Mouse (Mus musculus): ENCODE data around the gene Ndufb4.
"Not testable (repeated sequence)": the region's sequence is repeated elsewhere in the genome, so short reads cannot be mapped to it uniquely, and the experiment has no call there.

Ndufb4 gene

DNA sequence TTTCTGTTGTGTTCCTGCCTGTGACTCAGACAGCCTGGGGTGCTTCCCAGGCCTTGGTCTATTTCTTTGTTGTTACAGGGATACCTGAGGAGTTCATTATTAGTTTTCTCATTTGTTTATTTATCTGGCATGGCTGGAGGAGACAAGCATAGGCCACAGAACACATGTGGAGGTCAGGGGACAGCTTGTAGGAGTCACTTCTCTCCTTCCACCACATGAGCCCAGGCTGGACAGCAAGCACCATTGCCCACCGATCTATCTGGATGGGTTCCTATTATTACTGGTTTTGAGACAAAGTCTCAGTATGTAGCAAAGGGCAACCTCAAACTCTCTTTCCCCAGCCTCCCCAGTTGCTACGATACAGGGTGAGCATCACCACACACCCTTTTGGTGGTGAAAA is 26.0 kb upstream of the Ndufb4 start:
- DNase-seq (ENCODE audit: low read depth, low spot score) = no peak

DNA sequence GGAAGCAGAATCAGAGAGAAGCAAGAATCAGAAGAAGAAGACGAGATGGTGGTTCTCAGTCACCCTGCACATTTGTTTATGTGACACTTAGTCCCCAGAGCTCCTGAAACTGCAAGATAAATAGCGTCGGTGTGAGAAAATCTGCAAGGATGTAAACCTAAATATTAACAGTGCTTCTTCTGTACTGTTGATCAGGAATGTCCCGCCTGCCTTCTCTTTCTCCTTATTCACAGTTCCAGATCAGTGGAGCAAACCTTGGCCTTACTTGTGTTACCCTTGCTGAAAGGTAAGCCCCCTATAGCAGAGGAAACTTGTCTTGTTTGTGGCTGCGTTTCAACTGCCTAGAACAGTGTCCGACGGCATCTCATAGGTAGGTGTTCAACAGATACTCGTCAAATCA is 23.3 kb upstream of the Ndufb4 start:
- no peak for DNase-seq (ENCODE audit: low read depth, low spot score)

DNA sequence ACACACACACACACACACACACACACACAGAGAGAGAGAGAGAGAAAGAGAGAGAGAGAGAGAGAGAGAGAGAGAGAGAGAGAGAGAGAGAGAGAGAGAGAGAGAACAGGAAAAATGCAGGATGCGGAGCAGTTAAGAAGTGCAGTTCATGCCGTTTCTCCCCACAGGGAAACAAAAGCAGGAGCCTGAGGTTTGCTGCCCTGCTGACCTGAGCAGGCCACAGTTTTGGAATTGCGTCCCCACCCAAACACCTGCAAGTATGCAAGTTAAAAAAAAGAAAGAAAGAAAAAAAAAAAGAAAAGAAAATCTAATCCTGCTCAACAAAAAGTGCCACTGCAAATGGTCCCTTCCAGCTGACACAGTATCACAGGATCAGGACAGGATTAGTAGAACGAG is 22.4 kb upstream of the Ndufb4 start:
- DNase-seq (ENCODE audit: low read depth, low spot score) = no peak

DNA sequence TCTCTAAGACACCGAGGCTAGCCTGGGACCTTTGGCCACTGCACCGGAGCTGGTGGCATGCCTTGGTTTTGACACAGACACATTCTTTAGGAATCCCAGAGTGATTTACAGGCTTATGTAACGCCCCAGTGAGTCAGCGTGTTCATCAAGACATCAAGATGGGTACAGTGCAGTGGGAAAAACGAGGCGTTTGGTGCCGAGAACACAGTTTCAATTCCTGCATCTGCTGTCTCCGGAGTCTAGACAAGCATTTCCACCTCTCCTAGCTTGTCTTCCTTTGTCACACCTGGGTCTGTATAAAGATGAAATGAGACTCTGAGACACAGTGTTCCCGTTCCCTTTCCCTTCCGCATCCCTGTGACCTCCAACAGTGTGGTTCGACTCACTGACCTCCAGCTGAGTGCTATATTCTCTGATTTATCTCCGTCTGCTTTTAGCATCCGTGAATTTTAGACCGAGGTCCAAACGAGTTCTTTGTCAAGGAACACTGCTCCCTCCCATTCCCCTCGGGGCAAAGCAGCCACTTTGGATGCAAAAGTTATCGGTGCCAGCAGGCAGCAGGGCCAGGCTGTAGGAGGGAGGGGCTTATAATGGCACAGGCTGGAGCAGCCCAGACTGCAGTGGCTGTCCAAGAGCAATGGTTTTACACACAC is 21.9 kb upstream of the Ndufb4 start:
- DNase-seq (ENCODE audit: low read depth, low spot score) = no peak

DNA sequence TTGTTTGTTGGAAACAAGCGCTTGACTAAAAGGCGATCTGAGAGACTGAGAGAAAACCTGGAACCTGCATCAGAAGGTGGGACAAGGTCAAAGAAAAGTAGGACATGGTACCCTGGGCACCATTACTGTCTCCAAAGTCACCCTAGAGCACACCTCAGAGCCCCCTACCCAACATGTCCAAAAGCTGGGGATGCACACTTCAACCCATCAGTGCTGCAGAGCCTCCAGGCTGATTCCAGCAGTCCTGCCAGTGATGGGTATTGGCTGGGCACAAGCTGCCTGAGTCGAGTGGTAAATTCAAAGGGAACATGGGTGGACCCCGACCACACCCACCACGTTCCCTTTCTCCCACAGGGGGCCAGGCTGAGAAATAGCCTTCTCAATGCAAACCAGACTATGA is 21.1 kb upstream of the Ndufb4 start:
- DNase-seq (ENCODE audit: low read depth, low spot score) = no peak

DNA sequence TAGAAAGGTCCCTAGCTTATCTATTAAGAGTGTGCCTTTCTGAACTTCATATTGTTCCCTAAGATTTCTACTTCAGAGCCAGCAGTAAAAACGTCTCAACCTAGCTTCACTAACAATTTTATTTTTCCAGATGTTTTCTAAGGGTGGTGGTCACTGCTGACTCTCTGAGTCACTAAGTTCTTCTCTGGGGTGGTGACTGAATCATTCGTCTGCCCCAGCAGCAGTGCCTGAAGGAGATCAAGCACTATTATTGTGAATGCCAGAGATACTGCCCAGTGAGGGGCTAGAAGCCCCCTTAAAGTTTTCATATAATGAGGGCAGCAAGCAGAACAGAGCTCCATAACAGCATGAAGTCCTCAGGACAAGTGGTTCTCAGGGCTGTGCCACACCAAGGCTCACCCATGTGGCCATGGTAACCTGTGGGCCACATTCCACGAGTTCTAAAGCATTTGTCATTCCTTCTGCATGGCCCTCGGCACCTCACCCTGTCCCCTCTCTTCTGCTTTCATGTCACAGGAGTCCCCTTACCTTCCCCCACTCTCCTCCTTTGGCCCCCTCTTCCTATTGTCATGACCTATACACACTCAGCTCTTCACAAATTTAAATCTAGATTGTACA is 16.5 kb upstream of the Ndufb4 start:
- no peak for DNase-seq (ENCODE audit: low read depth, low spot score)

DNA sequence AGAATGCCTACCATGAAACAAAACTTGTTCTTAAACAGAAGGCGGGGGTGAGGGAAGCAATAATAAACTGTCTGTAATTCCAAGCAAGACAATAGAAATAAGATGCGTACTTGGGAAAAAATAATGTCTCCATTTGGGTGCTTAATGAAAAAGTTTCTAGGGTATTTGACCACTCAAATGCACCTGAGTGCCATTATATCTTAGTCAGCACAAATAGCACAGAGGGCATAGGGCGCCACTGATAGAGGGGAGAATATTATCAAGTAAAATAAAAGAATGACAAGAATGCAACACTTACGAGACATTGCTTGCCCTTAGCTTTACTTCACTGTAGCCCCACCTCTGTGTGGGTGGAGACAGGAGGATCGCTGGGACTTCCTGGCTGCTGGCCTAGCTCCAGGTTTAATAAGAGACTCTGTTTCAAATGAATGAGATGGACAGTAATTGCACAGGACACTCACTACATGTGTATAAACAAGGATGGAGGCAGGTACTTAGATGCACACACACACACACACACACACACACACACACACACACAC is 11.2 kb upstream of the Ndufb4 start:
- DNase-seq (ENCODE audit: low read depth, low spot score) = no peak

DNA sequence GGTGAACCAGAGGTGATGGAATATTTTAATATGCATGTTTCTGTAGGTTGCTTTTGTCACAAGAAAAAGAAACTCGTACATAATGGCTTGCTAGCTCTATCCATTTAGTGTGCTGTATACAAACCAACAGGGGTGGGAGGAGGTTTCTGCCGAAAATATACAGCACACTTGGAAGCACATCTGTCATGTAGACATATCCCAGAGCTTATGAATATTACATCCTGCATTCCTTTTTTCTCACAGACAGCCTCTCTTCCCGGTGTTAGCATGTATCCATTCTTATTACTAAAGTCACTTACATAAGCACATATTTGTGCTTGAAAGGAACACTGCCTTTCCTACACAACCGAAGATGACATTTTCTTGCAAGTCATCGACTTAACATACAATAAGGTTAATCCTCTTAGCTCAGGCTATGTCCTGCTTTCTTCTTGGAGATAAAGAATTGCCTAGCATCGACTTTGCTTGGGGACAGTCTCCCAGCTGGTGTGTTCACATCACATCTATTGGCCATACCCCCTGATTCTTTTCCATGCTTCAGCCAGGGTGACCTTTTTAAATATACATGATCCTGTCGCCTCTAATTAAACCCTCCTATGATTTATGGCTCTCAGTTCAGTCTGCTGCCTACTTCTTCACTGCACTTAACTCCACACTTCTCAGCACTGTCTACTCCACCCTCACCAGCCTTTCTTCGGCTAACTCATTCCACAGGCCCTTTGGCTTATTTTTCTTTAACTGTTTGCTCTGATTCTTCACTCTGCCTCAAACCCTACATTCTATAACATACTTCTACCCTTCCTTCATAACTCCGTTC is 9.6 kb upstream of the Ndufb4 start:
- no peak for DNase-seq (ENCODE audit: low read depth, low spot score)

DNA sequence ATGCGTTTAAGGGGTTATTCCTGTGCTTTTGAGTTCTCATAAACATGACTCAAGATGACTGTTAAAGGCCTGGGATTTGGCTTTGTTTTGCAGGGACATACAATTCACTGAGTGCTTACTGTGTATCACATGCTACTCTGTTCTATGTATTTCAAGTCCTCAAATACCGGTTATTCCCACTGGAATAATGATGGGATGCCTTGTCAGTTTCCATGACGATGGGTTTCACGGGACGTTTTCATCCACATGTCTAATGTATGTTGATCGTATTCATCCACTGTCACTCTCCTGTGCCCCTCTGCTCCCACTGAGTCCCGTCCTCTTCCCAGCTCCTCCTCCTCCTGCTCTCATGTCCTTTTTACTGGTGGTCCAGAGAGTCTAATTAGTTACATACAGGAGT is 2.5 kb upstream of the Ndufb4 start:
- no peak for DNase-seq (ENCODE audit: low read depth, low spot score)

DNA sequence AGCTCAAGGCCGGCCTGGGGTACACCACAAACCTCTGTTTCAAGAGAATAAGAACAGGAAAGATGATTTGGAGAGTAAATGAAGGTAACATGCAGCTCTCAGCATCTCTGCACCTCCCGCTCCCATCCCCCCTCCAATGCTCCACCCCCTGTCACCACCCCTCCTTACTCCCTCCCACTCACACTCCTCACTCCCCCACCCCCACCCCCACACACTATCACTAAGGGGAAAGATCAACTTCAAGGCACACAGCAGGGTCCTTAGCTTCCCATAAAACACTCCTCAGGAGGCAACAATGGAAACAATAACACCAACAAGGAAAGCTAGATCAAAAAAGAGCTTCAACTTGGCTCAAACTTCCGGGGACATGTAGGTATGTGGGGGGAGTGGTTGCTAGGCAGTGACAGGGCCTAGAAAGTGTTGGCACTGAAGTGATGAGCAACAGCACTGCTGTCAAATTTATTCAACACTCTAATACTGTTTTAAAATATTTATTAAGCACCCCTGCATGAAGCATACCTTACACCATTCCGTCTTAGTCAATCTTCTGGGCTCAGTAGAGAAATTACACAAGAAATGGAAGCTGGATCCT is 1.6 kb upstream of the Ndufb4 start:
- no peak for DNase-seq (ENCODE audit: low read depth, low spot score)

DNA sequence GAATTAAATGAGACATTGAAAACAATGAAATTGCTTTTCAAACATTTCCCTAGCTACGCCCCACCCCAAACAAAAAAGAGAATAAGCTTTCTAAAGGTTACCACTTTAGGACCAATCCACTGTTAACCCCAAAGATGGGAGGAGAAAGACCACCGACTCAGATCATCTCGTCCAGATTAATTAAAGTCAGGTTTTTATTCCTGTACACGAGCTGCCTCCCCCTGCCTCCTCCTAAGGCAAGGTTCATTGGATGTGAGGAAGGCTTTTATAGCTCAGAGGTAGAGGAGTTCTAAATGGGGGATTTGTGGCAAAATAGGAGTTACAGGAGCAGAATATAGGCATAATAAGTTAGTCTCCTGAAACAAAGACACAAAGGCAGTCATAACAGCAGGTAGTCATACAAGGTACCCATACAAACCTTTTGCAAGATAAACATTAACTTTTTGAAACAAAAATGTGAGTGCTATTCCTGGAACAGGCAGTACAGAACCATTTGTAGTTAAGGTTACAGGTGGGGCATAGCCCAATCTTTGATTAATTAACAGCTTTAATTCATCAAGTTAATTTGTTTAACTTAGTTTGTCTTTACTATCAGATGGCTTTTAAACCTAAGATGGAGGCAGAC is 690 bp upstream of the Ndufb4 start:
- DNase-seq (ENCODE audit: low read depth, low spot score) = no peak

DNA sequence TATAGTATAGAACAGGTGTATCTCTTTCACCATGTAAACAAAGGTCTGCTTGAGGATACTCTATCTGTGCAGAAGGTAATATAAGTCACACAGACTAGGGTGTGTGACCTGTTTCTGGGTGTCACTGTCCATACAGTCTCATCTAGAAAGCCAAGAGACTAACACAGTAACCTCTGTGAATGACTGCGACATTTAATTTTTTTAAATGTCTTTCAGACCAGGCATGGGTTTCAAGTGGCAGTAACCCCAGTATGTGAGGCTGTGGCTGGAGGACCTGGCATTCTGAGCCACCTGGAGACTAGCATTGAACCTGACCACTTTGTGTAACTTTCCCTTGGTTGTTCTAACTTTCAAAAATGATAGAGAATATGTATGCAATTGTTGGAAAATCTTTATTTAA is 1.2 kb downstream of the Ndufb4 start:
- DNase-seq (ENCODE audit: low read depth, low spot score) = no peak

DNA sequence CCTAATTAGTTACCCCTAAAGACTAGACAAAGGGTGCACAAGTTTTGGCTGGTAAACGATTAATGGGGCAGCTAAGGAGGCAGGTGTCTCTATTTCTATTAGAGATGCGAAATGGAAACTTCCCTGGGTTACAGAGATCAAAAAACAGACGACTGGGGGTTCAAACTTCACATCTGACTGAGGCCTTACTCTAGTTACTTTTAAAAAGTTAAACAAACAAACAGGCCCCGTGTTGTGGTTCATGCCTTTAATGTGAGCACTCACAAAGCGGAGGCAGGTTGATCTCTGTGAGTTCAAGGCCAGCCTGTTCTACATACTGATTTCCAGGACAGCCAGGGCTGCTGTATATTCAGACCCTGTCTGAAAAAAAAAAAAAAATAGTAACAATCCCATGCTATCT is 1.6 kb downstream of the Ndufb4 start:
- no peak for DNase-seq (ENCODE audit: low read depth, low spot score)

DNA sequence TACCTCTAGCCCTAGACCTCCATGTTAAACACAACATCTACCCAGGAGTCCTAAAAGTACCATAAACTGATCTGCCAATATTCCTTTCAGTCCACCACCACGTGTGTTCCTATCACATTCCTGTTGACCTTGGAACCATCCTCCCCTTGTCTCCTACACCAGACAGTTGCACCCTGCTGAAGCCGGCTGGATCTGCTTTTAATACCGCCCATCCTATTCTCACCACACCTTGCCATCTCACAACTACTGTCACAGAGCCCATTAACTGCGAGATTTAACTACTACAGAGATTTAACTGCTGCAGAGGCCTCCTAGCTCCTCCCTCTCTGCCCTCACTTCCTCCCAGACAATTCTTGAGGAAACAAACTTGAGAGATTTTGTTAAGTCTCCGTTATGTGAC is 2.8 kb downstream of the Ndufb4 start:
- no peak for DNase-seq (ENCODE audit: low read depth, low spot score)

DNA sequence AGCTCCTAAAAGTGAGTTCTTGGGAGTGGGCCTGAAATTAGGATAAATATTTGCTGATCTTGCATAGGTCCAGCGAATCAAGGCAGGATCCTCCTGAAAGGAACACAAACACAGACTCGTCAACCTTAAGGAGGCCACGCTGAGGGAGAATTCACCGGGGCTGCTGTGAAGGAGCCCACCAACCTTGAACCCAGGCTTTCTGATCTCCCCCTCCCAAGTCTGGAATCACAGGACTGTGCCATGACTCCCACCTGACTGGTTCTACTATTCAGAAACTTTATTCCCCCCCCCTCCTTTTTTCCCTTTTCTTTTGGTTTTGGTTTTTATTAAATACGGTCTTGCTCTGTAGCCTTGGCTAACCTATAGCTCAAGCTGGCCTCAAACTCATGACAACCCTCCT is 5.2 kb downstream of the Ndufb4 start:
- DNase-seq (ENCODE audit: low read depth, low spot score) = no peak

DNA sequence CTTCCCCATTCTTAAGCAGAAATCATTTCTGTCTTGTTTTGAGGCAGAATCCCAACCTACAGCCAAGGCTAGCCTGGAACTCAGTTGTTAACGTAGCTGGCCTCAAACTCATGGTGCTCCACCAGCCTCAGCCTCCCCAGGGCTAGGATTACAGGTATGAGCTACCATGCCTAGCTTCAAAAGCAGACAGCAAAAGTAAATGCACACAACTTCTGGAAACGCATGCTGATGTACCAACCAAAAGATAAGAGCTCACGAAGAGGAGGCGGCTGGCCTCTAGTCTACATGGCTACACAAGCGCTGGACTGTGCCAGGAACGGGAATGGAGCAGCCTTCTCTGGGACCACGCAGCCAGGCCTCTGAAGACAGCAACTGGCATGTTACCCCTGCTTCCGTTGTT is 6.3 kb downstream of the Ndufb4 start:
- DNase-seq (ENCODE audit: low read depth, low spot score) = no peak

DNA sequence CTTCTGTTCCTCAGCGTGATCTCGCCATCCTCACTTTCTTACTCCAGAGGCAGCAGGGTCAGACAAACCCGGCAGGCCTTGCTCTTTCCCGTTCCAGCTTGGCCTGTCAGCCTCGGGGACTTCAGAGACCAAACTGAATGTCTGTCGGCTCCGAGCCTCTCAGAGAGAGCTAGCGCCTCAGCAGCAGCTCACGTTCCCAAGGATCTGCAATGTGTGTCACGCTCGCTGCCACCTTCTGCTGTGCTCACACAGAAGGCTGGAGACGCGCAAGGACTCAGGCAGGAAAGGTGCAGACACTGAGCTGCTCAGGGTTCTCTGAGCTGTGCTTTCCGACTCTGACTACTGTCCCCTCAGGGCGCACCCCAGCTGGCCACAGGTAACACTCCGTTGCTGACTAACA is 7.2 kb downstream of the Ndufb4 start:
- DNase-seq (ENCODE audit: low read depth, low spot score) = no peak

DNA sequence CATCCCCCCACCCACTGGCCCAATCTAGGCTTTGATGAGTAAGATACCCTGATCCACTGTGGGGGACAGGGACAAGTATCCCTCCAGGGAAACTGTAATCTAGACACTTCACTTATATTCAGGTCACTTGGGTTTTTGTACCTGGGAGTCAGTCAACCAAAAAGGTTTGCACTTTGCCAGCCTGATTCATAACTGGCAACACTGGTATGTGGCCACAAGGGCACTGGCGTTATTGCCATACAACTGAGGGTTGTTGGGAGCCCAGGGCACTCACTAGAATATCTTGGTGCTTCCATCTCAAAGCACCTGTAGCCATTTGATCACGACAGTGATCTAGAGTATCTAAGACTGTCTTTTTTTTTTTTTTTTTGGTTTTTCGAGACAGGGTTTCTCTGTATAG is 8.5 kb downstream of the Ndufb4 start:
- DNase-seq (ENCODE audit: low read depth, low spot score) = no peak

DNA sequence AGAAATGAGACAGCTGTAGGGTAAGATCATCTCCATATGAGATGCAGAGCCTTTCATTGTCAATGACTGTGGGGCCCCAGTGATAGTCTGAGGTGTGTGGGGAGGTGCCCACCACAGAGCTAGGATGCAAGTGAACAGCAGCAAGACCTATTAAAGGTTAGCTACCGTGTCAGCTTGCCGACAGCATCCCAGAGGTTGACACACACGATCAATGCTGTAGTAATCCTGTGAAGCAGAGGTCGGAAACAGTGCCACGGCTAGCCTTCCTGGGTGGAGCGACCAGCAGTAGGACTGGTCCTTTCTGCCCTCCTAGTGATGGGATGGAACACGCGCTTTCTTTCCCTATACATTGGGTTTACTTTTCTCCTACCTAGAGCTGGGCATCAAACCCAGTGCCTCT is 9.0 kb downstream of the Ndufb4 start:
- DNase-seq (ENCODE audit: low read depth, low spot score) = no peak

DNA sequence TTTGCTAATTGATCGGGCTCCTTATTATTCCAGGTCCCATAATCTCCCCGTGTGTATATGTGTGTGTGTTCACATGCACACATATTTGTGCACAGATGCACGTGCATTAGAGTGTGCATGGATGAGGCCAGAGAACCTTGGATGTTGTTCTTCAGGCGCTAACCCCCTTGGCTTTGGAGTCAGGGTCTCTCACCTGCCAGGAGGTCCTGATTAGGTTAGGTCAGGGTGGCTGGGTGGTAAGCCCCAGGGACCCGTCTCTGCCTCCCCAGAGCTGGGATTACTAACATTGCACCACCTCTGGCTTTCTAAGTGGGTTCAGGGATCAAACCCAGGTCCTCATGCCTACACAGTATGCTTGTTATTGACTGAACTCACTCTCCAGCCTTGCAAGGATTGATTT is 9.8 kb downstream of the Ndufb4 start:
- DNase-seq (ENCODE audit: low read depth, low spot score) = no peak

DNA sequence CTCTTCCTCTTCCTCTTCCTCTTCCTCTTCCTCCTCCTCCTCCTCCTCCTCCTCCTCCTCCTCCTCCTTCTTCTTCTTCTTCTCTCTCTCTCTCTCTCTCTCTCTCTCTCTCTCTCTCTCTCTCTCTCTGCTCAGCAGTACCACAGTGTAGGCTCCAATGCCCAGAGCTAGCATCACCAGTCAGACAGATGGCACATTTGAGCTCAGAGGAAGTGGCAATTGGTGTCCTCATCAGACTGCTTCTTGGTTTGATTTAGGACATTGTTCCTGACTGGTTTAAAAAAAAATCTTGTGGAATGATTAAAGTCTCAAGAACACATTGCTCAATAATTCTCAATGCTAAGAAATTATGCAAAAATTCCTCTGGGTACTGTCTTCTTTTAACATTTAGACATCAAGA is 13.7 kb downstream of the Ndufb4 start:
- not testable (repeated sequence) for DNase-seq (ENCODE audit: low read depth, low spot score)

DNA sequence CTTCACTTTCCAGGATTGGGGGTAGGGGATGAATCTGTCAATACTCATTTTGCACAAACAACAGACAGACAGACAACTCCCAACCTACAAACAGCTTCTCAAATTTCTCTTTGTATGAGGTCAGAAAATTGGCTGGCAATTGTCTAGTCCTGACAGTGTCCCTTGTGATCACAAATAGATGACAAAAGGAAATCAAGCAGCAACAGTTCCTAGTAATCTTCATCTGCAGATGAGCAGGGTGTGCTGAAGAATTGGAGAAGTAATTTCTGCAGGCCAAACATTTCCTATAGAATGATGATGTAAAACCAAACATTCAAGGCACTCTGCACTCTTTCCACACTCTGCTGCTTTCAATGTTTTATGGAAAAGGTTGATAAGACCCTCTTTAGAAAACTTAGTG is 16.5 kb downstream of the Ndufb4 start:
- no peak for DNase-seq (ENCODE audit: low read depth, low spot score)
